Mouse (Mus musculus) cerebellum, postnatal 10 days (tissue): ENCODE data around the gene Sipa1l2.
A peak's percentile ranks its signal among the peaks of the same experiment; 100 is the strongest.

ENCODE experiments used
- DNase-seq, 2 experiments: peaks; one replicate each; pipeline ENCODE4 v3.0.0; 2021; ENCODE audit warnings: mixed read lengths in 2 of 2

The Sipa1l2 gene

DNA sequence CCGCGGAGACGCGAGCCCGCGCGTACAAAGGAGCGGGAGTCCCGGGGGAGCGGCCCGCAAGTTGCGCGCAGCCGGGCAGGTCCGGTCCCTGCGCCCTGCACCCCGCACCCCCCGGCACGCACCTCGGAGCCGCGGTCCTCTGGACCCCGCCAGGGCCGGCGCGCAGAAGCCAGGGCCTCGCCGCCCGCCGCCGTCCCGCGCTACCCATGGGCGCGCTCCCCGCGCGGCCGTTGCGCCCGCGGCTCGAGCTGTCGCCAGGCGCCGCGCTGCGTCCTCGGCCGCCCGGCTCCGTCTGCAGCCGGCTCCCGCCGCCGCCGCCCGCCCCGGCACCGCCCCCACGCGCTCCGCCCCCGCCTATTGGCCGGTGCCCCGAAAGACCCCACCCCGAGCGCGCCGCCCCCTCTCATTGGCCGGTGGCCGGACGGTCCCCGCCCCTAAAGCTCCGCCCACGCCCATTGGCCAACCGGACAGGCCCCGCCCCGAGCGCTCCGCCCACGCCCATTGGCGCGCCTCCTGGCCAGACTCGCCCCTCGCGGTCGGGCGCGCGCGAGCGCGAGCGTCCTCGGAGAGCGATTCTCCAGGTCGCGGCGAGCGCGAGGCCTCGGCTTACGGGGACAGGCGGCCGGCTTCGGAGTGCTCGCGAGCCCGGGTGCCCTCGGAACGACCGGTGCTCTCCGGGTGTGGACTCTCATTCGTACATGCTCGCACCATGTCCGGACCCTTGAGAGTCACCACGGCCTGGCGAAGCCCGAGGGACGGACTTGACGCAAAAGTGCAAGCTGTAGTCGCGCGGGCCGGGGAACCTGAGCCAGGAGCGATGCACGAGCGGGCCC is at the start of gene Sipa1l2:
Sipa1l2 (minus strand) TSS at position 276 of the 833 bp plus-strand sequence.
- DNase-seq = peak; percentile 100

DNA sequence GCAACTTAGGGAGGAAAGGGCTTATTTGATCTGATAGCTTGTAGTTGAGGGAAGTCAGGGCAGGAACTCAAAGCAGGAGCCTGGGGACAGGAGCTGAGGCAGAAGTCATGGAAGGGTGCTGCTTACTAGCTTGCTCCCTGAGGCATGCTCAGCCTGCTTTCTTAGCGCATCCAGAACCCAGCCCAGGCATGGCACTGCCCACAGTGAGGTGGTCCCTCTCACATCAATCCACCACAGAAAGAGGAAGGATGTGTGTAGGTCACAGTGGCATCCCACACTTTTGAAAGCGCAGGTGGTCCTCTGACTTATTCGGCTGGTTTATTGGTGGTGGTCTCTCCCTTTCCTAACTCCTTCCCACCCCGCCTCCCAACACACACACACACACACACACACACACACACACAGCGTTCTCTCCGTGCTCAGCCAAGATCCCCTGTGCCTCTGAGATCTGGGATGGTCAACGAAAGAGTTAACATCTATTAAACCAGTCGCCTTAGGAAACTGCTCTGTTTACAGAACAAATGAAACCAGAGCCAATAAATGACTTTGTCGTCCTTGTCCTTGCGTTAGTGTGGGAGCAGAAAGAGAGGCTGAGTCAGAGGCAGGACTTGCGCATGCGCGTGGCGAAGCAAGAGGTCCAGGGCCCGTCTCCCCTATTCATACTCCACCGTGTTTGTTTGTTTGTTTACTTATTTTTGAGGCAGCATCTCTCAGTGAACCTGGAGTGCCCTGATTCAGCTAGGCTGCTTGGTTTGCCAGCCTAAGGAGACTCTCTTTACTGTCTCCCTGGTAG is 49.1 kb upstream of the Sipa1l2 start:
- no peak for DNase-seq

DNA sequence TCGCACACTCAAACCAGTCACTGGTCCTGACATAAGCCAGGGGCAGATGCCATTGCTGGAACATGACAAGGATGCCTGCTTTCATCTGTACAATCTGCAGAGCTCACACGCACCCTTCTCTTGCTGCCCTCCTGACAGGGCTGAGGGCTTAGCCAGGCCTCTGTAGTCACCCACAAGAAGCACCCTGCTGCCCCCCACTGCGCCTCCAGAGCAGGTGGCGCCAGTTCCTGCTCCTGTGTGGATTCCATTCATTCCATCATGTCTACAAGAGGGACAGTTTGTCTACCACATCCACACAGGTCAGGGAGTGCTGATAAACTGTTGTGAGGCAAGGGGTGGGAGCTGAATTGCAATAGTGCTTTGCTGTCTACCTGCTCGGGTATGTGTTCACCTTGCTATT is 47.3 kb upstream of the Sipa1l2 start:
- DNase-seq = no peak

DNA sequence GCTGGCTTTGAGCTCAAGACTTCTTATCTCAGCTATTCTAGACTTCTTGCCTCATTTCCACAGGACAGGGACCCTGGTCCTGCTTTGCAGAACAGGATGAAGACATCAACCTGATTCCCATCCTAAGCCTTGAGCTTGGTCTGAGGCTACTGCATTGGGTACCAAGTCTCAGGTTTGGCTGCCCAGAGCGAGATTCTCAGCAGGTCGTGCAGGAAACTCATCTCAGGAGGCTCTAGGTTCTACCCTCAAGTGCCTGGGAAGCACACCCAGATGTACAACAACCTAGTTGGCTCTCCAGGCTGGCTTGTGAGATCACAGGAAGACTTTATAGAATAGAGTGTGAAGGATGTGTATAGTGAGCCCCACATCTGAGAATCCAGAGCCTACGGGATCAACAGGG is 46.4 kb upstream of the Sipa1l2 start:
- no peak for DNase-seq

DNA sequence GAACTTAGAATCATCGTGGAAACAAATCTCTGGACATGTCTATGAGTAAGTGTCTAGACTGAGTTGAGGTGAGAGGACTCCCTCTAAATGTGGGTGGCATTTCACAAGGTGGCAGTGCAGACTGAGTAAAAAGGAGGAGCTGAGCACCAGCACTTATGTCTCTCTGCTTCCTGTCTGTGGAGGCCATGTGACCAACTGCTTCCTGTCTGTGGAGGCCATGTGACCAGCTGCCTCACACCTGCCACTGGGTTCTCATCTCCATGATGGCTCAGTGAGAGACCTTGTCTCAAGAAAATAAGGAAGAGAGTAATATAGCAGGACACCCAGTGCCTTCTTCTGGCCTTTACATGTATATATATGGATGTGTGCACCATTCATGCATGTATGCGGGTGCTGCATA is 43.9 kb upstream of the Sipa1l2 start:
- DNase-seq = no peak

DNA sequence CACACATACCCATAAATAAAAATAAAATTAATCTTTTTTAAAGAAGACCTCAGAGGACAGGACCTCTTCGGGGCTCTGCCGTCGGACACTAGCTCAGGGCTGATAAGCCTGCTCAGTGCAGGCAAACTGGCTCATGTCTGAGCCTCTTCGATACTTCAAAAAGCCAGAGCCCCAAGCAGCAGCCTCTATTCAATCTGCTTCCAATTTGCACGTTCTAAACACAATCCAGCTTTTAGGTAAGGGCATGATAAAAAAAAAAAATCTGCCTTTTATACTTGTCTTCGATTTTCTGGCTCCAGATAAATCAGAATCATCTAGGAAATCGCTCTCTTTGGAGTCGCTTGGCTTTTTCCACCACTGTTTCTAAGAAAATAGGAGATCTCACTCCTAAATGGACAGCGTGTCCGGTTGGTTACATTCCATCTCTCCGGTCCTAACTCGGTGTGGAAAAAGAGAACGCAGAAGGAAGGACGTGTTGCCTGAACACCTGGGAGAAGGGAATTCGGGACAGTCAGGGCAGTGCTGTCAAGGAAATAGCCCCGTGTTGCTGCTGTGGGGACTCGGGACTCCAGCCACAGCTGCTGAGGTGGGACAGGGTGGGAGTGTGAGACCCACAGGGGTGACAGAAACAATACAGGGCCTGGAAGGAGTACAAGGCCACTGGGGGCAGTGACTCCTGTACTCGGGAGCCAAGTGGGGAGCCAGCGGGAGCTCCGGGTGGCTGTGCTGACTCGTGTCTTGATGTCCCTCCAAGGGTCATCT is 42.4 kb upstream of the Sipa1l2 start:
- DNase-seq = no peak

DNA sequence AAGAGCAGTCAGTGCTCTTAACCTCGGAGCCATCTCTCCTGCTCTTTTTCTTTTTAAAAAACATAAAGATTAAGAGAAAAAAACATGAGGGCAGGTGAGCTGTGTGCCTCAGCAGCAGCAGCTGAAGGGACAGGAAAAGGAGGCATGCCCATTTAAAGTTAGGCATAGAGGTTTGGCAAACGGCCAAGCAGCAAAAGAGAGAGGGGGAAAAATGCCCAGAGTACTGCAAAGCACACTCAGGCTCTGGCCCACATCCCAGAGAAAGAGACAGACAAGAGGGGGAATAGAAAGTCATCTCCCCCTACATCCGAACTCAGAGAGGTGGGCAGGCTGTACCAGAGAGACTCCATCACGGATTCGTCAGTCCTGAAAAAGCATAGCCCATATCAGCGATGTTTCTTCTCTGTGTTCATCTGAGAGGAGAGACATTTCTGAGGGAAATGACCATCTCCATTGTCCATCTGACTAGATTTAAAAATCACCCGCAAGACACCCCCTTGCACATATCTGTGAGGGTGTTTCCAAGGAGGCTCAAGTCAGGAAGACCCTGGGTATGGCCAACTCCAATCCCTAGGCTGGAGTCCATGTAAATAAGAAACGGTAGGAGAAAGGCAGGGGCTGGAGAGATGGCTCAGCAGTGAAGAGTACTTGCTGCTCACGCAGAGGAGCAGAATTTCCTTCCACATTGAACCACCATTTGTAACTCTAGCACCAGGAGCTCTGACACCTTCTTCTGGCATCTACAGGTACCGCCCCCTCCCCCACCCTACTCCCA is 41.6 kb upstream of the Sipa1l2 start:
- peak; percentile 37 to 55 for DNase-seq

DNA sequence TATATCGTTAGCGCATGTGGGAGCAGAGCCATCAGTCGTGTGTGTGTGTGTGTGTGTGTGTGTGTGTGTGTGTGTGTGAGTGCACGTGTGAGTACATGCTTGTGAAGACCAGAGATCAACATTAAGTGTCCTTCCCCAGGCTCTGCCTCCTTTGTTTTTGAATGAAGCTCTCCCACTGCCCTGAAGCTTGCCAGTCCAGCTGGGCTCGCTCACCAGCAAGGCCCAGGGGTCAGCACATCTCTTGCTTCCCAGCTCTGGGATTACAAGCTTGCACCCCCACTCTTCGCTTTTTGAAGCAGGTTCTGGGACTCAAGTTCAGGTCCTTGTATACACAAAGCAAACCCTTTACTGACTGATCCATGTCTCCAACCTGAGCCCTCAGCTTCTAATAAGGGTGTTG is 40.1 kb upstream of the Sipa1l2 start:
- DNase-seq = no peak

DNA sequence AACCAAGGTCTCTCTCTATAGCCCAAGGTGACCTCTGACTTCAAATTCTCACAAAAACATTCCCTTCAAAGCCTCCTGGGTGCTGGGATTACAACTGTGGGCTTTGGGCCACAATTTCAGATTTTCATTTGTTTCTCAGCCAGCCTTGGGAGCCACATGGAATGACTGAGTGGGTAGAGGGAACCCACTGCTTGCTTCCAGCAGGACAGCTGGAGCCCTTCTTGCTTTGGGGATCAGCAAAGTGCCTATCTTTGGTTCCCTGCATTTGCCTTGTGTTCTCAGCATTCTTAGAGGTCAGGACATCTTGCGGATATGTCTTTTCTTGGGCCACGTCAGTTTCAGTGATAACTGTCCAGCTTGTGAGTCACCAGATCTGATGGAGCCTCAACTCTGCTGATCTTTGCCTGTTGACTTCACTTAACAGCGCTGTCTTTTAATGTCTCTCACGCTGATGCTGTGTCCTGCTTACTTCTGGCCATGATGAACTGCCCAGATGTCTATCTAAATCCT is 38.2 kb upstream of the Sipa1l2 start:
- DNase-seq = no peak

DNA sequence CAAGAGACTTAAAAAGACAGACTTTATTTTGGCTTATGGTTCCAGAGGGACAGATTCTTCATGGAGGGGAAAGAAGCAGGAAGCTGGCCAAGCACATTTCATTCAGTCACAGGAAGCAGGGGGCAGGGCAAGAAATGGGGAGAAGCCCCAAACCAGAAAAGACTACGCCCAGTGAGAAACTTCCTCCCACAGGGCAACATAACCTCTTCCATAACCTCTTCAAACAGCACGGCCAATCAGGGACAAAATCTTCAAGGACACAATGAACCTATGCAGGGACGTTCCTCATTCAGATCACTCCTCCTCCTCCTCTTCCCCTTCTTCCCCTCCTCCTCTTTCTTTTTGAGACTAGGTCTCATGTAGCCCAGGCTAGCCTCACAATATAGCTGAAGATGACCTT is 37.3 kb upstream of the Sipa1l2 start:
- no peak for DNase-seq

DNA sequence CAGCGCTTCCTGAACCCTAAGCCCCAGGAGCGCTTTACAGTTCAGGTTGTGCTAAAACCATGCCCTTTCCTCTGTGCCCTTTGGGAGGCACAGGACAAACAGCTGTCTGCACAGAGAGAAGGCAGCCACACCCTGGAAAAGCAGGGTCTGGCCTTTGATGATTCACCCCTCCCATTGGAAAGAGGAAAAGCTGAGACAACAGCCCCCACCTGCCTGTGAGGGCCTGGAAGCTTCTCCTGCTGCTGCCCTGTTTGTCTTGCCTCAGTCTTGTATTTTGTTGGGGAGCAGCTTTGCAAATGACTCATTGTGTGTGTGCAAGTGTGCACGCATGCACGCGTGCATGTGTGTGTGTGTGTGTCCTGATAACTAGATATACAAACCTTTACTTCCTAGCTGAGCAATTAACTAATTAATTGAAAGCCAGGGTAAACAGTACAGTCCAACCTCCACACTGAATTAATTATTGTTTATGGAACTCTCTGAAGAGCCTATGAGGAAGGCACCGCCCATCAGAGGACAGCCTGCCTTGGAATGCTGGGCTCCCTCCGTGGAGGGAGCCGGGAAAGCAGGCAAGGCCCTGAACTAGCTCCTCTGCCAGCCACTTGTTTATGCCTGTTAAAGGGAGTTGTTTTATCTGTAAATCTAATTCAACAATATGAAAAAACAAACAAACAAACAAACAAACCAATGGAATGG is 35.4 kb upstream of the Sipa1l2 start:
- DNase-seq = no peak

DNA sequence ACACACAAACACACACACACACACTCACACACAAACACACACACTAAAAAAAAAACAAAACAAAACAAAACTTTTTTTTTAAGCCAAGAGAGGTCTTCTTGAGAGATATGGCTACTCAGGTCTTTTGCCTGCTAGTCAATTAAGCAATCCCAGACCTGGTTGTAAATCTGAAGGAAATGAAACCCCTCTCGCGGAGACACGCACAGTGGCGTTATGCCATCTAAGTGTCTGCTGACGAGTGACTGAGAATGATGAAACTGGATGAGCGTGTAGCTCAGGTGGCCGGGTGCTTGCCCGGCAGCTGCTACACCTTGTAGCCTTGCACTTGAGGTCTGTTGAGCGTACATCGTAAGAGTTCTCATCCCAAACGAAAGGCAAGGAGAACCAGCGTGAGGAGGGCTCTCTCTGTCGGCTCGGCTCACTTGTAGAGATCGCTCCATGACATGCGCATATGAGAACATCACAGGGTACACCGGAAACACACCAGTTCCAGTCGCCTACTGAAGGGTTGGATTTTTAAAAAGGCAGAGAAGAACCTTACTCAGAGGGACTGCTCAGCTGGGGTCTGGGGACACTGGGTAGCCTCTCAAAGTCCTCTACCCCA is 34.7 kb upstream of the Sipa1l2 start:
- DNase-seq = no peak

DNA sequence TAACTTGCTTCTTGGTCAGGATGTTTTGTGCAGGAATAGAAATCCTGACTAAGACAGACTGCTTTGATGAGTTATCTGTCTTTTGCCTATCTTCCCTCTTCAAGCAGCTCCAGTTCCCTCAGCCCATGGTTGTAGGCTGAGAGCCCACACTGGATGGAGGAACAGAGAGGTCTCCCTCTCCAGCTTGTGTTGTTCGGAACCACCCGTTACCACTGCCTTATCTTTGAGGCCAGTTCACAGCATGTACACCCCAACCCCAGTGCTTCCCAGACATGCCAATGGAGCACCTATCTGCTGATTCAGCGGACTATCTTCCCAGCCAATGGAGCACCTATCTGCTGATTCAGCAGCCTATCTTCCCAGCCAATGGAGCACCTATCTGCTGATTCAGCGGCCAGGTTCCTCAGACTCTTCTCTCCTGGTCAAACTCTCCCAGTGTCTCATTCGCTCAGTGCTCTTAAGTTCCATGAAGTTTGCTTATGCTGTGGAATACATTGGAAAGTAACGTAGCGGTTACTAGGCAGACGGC is 33.8 kb upstream of the Sipa1l2 start:
- DNase-seq = no peak

DNA sequence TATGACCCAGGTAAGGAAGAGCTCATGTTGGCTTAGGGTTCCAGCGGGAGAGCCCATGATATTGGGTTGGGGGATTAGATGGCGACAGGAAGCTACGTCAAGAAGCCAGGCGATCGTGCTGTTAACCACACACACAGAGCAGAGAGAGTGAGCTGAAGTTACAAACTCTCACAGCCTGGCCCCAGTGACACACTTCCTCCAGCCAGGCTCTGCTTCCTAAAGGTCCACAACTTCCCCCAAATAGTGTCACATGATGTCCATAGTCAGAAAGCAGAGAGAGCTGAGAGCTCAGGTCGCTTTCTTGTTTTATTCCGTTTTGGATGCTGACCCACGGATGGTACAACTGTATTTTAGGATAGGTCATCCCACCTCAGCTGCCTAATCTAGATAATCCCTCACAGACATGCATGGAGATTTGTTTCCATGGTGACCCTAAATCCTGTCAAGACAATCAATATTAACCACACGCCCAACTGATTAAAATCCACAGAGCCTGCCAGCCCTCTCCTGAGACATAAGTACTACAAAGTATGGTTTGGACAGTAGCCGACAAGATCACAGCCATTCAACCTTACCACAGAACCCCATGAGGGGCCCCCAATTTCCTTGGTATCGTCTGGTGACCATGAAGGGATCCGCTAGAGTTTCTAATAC is 30.6 kb upstream of the Sipa1l2 start:
- no peak for DNase-seq

DNA sequence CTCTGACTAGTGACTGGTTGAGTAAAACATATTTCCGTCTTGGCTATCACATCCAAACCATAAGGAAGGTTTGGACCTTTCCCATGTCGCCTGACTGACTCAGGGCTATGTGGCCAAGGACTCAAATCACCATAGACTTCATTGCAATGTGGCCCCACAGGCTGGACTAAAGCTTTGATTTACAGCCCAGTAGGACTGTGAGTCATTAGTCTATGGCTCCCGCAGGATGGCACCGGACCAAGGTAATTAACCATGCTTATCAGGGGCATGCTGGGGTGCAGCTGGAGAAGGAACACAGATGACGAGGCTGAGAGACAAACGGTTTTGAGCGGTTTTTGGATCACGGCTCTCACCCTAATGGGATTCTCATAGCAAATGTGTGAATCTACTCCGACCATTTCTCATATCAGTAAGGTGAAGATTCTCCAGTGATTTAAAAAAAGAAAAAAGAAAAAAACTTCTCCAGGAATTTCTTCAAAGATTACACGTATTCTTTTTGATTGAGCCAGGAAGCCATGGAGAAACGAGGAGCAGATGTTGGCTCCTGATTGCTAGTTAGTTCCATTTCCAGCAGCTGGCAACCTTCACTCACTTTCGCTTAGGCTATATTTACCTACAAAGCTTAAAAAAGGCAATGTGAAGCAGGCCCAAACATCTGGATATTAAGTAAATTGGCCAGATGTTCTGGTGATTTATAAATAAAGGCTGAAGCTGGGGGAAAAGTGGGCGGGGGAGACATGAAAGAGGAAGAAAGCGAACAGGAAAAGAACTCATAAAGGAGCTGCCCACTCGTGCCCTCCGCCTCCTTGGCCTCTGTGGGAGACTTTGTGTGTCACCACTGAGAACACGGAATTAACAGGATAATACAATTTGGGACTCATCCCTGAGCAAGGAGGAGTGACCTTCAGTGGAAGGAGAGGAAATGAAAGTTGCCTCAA is 26.2 kb upstream of the Sipa1l2 start:
- peak; percentile 95 for DNase-seq

DNA sequence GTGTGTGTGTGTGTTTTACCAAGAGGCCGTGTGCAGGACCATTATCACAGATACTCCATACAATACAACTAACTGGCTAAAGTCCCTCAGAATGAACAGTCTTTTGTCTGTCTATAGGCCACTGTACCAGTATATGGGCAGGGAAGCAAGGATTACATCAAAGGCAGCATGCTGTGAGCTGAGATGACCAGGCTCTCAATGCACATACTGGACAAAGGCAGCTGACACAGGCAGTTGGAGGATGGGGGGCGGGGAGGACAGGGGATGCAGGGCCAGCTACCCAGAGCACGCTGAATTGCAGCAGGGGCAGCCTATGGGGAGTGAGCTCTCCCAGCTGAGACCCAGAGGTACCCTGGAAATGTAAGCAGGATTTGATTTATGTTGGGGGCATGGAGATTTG is 20.8 kb upstream of the Sipa1l2 start:
- peak in 1 of 2 experiments; percentile 28 for DNase-seq

DNA sequence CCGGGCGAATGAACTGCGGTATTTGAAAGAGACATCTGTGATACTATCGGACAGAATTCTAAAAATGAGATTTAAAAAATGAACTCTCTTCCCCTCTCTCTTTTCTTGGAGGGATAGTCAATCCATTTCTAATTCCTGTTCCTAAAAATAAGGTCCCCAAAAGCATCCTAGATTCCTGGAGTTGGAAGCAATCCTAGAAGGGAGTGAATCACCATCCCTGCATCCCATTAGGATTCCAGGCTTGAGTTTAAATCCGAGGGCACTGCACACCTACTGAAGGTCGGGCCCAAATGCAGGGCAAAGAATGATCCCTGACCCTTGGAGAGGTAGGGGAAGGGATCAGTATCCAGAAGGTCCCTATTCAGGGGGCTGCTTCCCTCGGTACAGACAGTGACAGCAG is 17.0 kb upstream of the Sipa1l2 start:
- no peak for DNase-seq

DNA sequence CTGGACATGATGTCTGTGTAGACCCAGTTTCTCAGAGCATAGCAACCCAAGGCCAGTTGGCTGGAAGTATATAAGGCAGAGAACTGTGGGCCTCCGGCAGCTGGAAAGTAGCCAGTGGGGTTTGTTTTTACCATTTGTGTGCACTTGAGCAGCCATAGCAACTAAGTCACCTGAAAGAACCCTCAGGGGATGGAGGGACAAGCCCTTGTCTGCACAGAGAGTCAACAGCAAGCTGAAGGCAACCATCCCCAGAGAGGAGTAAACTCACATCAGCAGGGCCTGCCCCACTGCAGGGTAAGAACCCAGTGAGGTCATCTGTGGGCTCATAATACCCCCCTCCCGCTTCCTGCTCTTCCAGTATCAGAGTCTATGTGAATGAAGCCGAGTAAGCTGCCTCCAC is 14.7 kb upstream of the Sipa1l2 start:
- no peak for DNase-seq

DNA sequence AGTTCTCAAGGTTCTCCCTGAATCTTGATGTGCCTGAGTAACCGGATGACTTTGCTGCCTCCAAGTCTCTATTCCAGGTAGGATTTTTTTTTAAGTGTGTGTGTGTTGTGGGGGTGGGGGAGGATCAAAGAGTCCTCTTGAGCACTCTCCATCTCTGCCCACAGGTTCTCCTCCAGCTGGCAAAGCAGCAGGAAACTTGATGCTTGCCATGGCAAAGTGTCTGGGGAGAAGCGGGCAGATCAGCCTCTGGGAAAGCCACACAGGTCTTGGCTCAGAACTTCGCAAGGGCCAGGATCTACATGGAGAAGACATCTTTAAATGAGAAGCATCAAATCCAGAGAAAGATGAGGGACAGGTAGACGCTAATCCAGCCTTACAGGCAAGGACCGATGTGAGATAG is 10.8 kb upstream of the Sipa1l2 start:
- peak in 1 of 2 experiments; percentile 50 for DNase-seq
